Mouse (Mus musculus) embryo, embryonic 9.5 days (tissue): ENCODE measurements at regions not wholly inside any gene's neighbourhood (a gene's known extent, or its start where the extent isn't known, plus 50 kb on each side); places are given as distances from the start of the nearest gene placed in this dataset.

Experiments
- DNase-seq: peaks from one replicate; pipeline ENCODE4 v3.0.0-alpha.2; 2017; ENCODE audit errors: extremely low spot score

- DNase-seq, result no peak
Observed at GRCm38 (mm10) chr4:106112981-106113380, 203.0 kb upstream of the Usp24 start.

- no peak for DNase-seq
Observed at GRCm38 (mm10) chr4:106113747-106114146, 202.3 kb upstream of the Usp24 start.

- DNase-seq, result no peak
Observed at GRCm38 (mm10) chr4:106116611-106117010, 199.4 kb upstream of the Usp24 start.

GRCm38 (mm10) chr4:106121306-106121705 lies 194.7 kb upstream of the Usp24 start:
- no peak for DNase-seq

GRCm38 (mm10) chr4:106123038-106123654 lies 192.9 kb upstream of the Usp24 start:
- DNase-seq, result no peak

GRCm38 (mm10) chr4:106127199-106127598 lies 188.8 kb upstream of the Usp24 start:
- DNase-seq, result no peak

- peak; percentile 33 for DNase-seq
Observed at GRCm38 (mm10) chr4:106127641-106128040, 188.4 kb upstream of the Usp24 start.

- DNase-seq, result peak; percentile 25
Observed at GRCm38 (mm10) chr4:106129327-106129726, 186.7 kb upstream of the Usp24 start.

- DNase-seq, result no peak
Observed at GRCm38 (mm10) chr4:106129803-106130202, 186.2 kb upstream of the Usp24 start.

- no peak for DNase-seq
Observed at GRCm38 (mm10) chr4:106133746-106134730, 182.0 kb upstream of the Usp24 start.

GRCm38 (mm10) chr4:106142741-106143140 lies 173.3 kb upstream of the Usp24 start:
- no peak for DNase-seq

GRCm38 (mm10) chr4:106144351-106145116 lies 171.5 kb upstream of the Usp24 start:
- no peak for DNase-seq

- no peak for DNase-seq
Observed at GRCm38 (mm10) chr4:106146919-106147460, 169.0 kb upstream of the Usp24 start.

- no peak for DNase-seq
Observed at GRCm38 (mm10) chr4:106148866-106149265, 167.1 kb upstream of the Usp24 start.

GRCm38 (mm10) chr4:106149471-106150048 lies 166.5 kb upstream of the Usp24 start:
- DNase-seq, result no peak

- DNase-seq, result no peak
Observed at GRCm38 (mm10) chr4:106150775-106151174, 165.2 kb upstream of the Usp24 start.

GRCm38 (mm10) chr4:106157451-106158179 lies 158.4 kb upstream of the Usp24 start:
- no peak for DNase-seq

- peak; percentile 9 for DNase-seq
Observed at GRCm38 (mm10) chr4:106161592-106161991, 154.4 kb upstream of the Usp24 start.

- DNase-seq, result no peak
Observed at GRCm38 (mm10) chr4:106162551-106162950, 153.5 kb upstream of the Usp24 start.

GRCm38 (mm10) chr4:106163220-106163619 lies 152.8 kb upstream of the Usp24 start:
- no peak for DNase-seq

- DNase-seq, result no peak
Observed at GRCm38 (mm10) chr4:106167716-106168115, 148.3 kb upstream of the Usp24 start.
